Mouse (Mus musculus) erythroblast, embryonic 14.5 days (primary cell): ENCODE measurements around the gene Rora. TPM values are rescaled to one million over a fixed set of nuclear protein-coding genes. Genes with fewer than 3 reads are reported as not detected.
A peak's percentile ranks its signal among the peaks of the same experiment; 100 is the strongest.

Source experiments
- H3K27me3 ChIP-seq: 2 replicates; pipeline ENCODE4 v1.6.1; 2012; ENCODE audit warnings: inconsistent platforms; ENCODE audit not compliant: control insufficient read depth
- H3K36me3 ChIP-seq: 2 replicates; pipeline ENCODE4 v1.6.1; 2012; ENCODE audit warnings: mild to moderate bottlenecking, inconsistent platforms; ENCODE audit not compliant: control insufficient read depth
- H3K4me1 ChIP-seq: 2 replicates; pipeline ENCODE4 v1.6.1; 2012; ENCODE audit warnings: inconsistent platforms; ENCODE audit not compliant: control insufficient read depth
- H3K4me3 ChIP-seq: replicated peaks from 2 replicates; pipeline ENCODE3; 2012; ENCODE audit warnings: moderate library complexity, mild to moderate bottlenecking, inconsistent platforms
- H3K9me3 ChIP-seq: 2 replicates; pipeline ENCODE4 v1.6.1; 2012; ENCODE audit warnings: low read length, inconsistent platforms, mixed read lengths; ENCODE audit not compliant: control insufficient read depth
- GATA1 ChIP-seq: IDR thresholded peaks from 2 replicates; pipeline ENCODE4 v1.6.1; 2012; ENCODE audit warnings: low read length, inconsistent platforms, mixed read lengths
- TAL1 ChIP-seq: IDR thresholded peaks from 3 replicates; pipeline ENCODE4 v1.6.1; 2012; ENCODE audit warnings: low read length, inconsistent platforms, mixed read lengths
- polyA plus RNA-seq: library from polyadenylated mRNA; stranded (reverse); fragments of >175 nt; gene quantifications from 2 replicates; pipeline ENCODE4 v1.2.3, GENCODE M21; 2012

Gene Rora
- polyA plus RNA-seq, 1 experiment: under 0.01 TPM

DNA sequence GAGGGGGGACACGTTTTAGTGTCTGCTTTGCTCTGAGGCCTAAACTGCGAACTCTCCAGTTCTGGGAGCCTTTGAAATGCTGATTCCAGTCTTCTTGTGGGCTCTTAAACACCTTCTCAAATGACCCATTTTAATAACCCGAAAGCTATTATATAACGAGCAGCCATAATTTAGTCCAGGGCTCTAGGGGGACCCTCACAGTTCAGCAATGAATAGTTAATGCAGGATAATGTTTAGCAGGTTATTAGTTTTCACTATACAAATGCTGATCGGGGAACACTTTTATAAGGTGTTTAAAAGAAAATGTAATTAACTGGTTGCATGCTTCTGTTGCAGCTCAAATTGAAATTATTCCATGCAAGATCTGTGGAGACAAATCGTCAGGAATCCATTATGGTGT lies 694.2 kb downstream of the Rora start:
- no peaks in the 10 kb centered on the region for H3K27me3 ChIP-seq
- H3K36me3 ChIP-seq: no peaks in the 10 kb centered on the region
- no peaks in the 10 kb centered on the region for H3K4me1 ChIP-seq
- no peaks in the 10 kb centered on the region for H3K9me3 ChIP-seq
- no peak overlapping the region for H3K4me3 ChIP-seq
- no peak for TF ChIP-seq TAL1
- TF ChIP-seq GATA1: no peak

DNA sequence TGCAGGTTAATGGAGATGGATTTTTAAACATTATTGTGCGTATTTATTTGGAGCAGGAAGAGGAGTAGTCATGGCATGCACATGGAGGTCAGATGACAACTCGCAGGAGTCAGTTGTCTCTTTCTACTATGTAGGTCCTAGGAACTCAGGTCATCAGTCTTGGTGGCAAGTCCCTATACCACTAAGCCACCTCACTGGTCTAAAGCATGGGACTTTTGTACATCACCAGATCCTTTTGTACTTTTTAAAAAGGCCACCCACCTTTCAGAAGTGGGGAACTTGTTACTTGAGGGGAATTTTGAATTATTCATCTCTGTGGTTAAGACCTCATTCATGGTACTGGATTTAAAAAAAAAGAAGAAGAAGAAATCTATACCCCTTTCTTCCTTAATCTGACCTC lies 696.0 kb downstream of the Rora start:
- Histone ChIP-seq H3K9me3 (no peaks in the 10 kb centered on the region), H3K27me3 (no peaks in the 10 kb centered on the region), H3K4me1 (no peaks in the 10 kb centered on the region), H3K36me3 (no peaks in the 10 kb centered on the region), H3K4me3 (no peak overlapping the region)
- no peak for TF ChIP-seq GATA1
- TF ChIP-seq TAL1: no peak

DNA sequence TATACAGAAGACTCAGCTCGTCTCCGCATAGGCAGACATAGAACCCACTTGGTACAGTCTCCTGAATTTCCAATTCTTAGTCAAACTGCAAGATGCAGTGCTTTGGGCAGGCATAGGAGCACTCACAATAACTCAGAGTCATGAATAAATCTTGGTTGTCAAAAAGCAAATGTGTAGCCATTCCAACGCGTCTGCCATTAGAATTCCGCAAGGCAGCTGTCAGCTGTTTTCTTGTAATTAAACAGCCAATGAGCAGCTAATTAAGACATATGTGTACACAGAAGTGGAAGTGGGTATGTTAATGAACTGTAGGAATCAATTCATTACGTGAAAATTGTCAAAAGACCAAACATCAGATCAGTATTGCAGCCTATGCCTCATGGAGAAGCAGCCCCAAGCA lies 700.6 kb downstream of the Rora start:
- Histone ChIP-seq H3K4me3 (no peak overlapping the region), H3K36me3 (no peaks in the 10 kb centered on the region)
- TF ChIP-seq GATA1 (no peak), TAL1 (no peak)

DNA sequence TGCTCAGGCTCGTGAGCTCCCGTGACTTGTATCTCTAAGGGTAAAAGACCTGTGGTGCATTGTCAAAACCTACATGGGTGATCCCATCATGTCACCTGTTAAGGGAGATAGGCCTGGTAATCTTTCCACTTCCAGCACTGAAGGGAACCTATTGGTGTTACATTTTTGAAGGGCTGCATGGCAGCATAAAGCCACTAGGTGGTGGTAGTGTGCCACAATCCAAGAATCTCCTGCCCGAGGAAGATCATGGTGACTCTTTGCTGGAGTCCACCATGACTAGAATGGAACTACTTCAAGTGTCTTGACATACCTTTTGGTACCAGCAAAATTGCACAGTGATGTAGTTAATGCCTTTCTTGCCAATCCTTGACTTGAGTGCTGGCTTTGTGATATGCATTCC lies 704.2 kb downstream of the Rora start:
- no peaks in the 10 kb centered on the region for H3K27me3 ChIP-seq
- no peaks in the 10 kb centered on the region for H3K4me1 ChIP-seq
- no peak for TF ChIP-seq GATA1
- no peak for TF ChIP-seq TAL1
- no peak overlapping the region for H3K4me3 ChIP-seq
- no peaks in the 10 kb centered on the region for H3K9me3 ChIP-seq
- no peaks in the 10 kb centered on the region for H3K36me3 ChIP-seq

More for the DNA sequence above, 700.6 kb downstream of the Rora start:
- H3K27me3 ChIP-seq: no peaks in the 10 kb centered on the region
- no peaks in the 10 kb centered on the region for H3K9me3 ChIP-seq
- no peaks in the 10 kb centered on the region for H3K4me1 ChIP-seq

DNA sequence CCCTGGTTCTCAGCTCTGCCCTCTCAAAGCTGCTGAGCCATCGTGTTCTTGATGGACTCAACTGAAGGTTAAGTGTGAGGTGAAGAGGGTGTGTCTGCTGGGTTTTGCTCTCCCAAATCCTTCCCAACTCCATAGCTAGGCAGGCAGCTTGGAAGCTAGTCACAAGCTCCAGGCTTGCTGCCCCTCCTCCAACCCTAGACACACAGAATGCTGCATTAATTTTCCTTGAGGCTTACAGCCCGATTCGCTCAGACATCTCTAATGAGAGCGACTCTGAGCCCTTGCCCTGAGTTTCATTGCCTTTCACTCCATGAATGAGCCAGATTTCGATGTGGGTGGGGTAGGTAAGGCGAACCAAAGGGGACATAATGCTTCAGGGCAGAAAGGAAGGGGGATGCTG lies 705.2 kb downstream of the Rora start:
- H3K9me3 ChIP-seq: no peaks in the 10 kb centered on the region
- TF ChIP-seq GATA1 (no peak), TAL1 (no peak)

DNA sequence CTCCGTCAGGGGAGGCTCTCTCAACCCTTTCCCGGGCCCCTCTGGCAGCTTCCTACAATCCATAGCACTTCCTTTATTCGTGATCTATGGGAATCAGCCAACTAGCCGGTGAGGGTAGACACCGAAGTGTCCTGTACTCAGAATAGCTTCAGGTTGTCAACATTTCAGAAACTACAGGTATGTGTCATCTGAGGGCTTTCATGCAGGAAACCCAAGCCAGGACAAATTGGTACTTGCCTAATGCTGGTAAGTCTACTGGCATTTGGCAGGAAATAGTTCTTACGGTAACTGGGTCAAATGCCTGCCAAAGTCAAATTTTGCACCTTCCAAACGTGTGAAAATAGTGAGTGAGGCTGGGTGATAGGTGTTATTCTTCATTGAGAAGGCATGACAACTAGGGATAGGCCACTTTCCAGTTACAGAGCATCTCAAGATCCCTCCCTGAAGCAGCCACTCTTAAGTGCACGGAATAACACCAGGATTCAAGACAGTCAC lies 708.4 kb downstream of the Rora start:
- H3K9me3 ChIP-seq: no peaks in the 10 kb centered on the region
- no peaks in the 10 kb centered on the region for H3K27me3 ChIP-seq
- no peak overlapping the region for H3K4me3 ChIP-seq
- no peaks in the 10 kb centered on the region for H3K4me1 ChIP-seq
- H3K36me3 ChIP-seq: no peaks in the 10 kb centered on the region; the same call in 1 of the 2 replicates
- no peak for TF ChIP-seq TAL1
- no peak for TF ChIP-seq GATA1

More for the DNA sequence above, 705.2 kb downstream of the Rora start:
- H3K4me3 ChIP-seq: no peak overlapping the region
- no peaks in the 10 kb centered on the region; the same call in 1 of the 2 replicates for H3K36me3 ChIP-seq
- H3K27me3 ChIP-seq: no peaks in the 10 kb centered on the region
- H3K4me1 ChIP-seq: no peaks in the 10 kb centered on the region

DNA sequence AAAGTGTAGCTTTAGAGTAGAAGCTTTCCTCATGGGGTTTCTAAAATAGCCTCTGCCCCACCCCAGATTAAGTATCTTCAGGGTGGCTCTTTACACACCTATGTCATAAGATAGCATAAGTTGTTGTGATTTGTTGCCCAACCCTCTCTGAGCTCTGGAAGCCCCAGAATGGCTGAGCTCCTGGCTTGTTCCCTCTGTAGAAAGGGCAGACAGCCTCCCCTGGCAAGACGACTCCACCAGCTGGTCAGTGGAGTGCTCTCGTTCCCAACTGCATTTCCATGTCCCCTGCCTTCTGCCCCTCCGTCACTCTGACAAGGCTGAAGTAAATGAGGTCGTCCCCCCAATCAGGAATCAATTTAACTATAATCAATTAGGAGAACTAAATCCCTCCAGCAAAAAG lies 709.2 kb downstream of the Rora start:
- Histone ChIP-seq H3K27me3 (no peaks in the 10 kb centered on the region), H3K4me1 (no peaks in the 10 kb centered on the region), H3K4me3 (no peak overlapping the region), H3K36me3 (no peaks in the 10 kb centered on the region; the same call in 1 of the 2 replicates), H3K9me3 (no peaks in the 10 kb centered on the region)
- TF ChIP-seq GATA1: no peak
- no peak for TF ChIP-seq TAL1

DNA sequence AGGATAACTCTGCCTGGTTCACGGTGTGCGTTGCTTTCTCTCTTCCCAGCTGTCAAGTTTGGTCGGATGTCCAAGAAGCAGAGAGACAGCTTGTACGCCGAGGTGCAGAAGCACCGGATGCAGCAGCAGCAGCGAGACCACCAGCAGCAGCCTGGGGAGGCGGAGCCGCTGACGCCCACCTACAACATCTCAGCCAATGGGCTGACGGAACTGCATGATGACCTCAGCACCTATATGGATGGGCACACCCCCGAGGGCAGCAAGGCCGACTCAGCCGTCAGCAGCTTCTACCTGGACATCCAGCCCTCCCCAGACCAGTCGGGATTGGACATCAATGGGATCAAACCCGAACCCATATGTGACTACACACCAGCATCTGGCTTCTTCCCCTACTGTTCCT lies 710.5 kb downstream of the Rora start:
- Histone ChIP-seq H3K4me1 (no peaks in the 10 kb centered on the region), H3K4me3 (no peak overlapping the region)
- no peak for TF ChIP-seq GATA1
- TF ChIP-seq TAL1: 0 out of 3 replicates have a peak, but pooled peaks have one; percentile 7

DNA sequence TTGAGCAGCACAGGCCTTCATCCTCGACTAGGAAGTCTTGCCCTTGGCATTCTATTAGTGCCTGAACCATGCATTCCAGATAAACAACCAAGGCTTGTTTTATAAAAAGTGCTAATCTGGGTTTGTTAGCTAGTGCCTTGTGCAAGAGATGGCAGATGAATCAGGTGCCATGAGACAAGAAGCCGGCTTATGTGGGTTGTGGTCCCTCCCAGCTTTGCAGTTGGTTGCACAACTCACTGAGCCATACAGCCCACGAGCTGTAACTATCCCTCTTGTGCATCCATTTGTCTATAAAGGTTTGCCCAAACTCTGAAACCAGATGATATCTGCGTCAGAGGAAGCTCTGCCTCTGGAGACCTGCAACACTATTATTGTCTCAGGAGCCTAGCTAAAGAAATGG lies 713.5 kb downstream of the Rora start:
- H3K4me1 ChIP-seq: no peaks in the 10 kb centered on the region
- H3K27me3 ChIP-seq: no peaks in the 10 kb centered on the region
- no peak overlapping the region for H3K4me3 ChIP-seq
- TF ChIP-seq GATA1: no peak
- H3K36me3 ChIP-seq: no peaks in the 10 kb centered on the region; the same call in 1 of the 2 replicates
- H3K9me3 ChIP-seq: no peaks in the 10 kb centered on the region

More for the DNA sequence above, 710.5 kb downstream of the Rora start:
- H3K36me3 ChIP-seq: no peaks in the 10 kb centered on the region; the same call in 1 of the 2 replicates
- no peaks in the 10 kb centered on the region for H3K9me3 ChIP-seq
- H3K27me3 ChIP-seq: no peaks in the 10 kb centered on the region

DNA sequence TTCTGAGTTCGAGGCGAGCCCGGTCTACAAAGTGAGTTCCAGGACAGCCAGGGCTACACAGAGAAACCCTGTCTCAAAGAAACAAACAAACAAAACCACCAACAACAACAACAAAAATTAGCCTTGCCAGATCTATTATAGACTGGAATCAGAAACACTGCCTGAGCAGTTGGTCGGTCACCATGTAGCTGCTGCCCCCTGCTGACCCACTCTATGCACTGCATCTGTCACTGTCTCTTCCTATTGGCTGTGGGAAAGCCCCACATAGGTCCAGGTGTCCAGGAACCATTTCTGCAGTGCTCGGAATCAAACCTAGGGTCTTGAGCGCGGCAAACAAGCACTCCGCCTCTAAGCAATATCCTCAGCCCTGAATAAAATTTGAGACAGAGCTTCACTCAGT lies 714.5 kb downstream of the Rora start:
- no peaks in the 10 kb centered on the region for H3K9me3 ChIP-seq
- no peaks in the 10 kb centered on the region; the same call in 1 of the 2 replicates for H3K36me3 ChIP-seq
- no peak overlapping the region for H3K4me3 ChIP-seq
- H3K4me1 ChIP-seq: no peaks in the 10 kb centered on the region
- TF ChIP-seq TAL1 (no peak), GATA1 (no peak)
- no peaks in the 10 kb centered on the region for H3K27me3 ChIP-seq
